12 mouse cellular contexts compared by ENCODE assay signal in genomic region chr19:45242348-45243263, GRCm38 (mm10). TPM values are rescaled to one million over a fixed set of nuclear protein-coding genes. Genes with fewer than 3 reads are reported as not detected.
DNase-seq lines count a peak whose midpoint lies in the region; ATAC-seq and TF ChIP-seq lines count a peak whose summit lies in the region.
"Had no signal": no experiment of that assay in that cellular context is flagged by ENCODE, and none has a peak within 500 bp of the region (broad histone marks: within the 10 kb centered on the region; RNA-seq: fewer than 3 reads in every experiment).

No protein-coding gene starts in this region.

- no peak overlapping the region for H3K27ac ChIP-seq in intestine, embryonic 14.5 days (ENCODE audit: low read depth)
- H3K27ac ChIP-seq in intestine, embryonic 16.5 days (ENCODE audit: low read length) = no peak overlapping the region
- no peak overlapping the region for H3K27ac ChIP-seq in hindbrain, embryonic 14.5 days
- H3K27ac ChIP-seq: stomach, embryonic 15.5 days had no signal

- no peaks in the 10 kb centered on the region for H3K9me3 ChIP-seq in intestine, embryonic 14.5 days (ENCODE audit: control insufficient read depth, low read length)
- H3K9me3 ChIP-seq in intestine, embryonic 16.5 days (ENCODE audit: control insufficient read depth, low read length) = no peaks in the 10 kb centered on the region
- peaks cover 11% of the 10 kb centered on the region for H3K9me3 ChIP-seq in E14TG2a.4 (ENCODE audit: low read length)
- no peaks in the 10 kb centered on the region for H3K9me3 ChIP-seq in hindbrain, embryonic 14.5 days (ENCODE audit: control insufficient read depth, low read length)
- H3K9me3 ChIP-seq: megakaryocyte, embryonic 14.5 days; stomach, embryonic 15.5 days had no signal

- WGBS in intestine, embryonic 14.5 days = 1% methylated on average over 23 of the region's 23 CpGs
- 1% methylated on average over 23 of the region's 23 CpGs for WGBS in intestine, embryonic 16.5 days
- WGBS in hindbrain, embryonic 14.5 days = 3% methylated on average over 23 of the region's 23 CpGs

- no peak overlapping the region for H3K4me3 ChIP-seq in intestine, embryonic 14.5 days (ENCODE audit: low read depth, low read length)
- H3K4me3 ChIP-seq in intestine, embryonic 16.5 days (ENCODE audit: low read length) = no peak overlapping the region
- H3K4me3 ChIP-seq in E14TG2a.4 (replicated peaks; ENCODE audit: low read length) = peak overlapping the region; percentile 27
- H3K4me3 ChIP-seq in hindbrain, embryonic 14.5 days (replicated peaks; ENCODE audit: low read length) = no peak overlapping the region
- H3K4me3 ChIP-seq: megakaryocyte, embryonic 14.5 days; stomach, embryonic 15.5 days had no signal

- no peak overlapping the region for H3K9ac ChIP-seq in intestine, embryonic 14.5 days (ENCODE audit: low read length)
- no peak overlapping the region for H3K9ac ChIP-seq in intestine, embryonic 16.5 days (ENCODE audit: low read depth, low read length)
- H3K9ac ChIP-seq in hindbrain, embryonic 14.5 days = 0 out of 2 replicates have a peak overlapping the region, but pooled peaks have one; percentile 1
- H3K9ac ChIP-seq: stomach, embryonic 15.5 days had no signal

- no peak for ATAC-seq in intestine, embryonic 14.5 days (replicated peaks; ENCODE audit: low FRiP score, low TSS enrichment, low read depth)
- no peak for ATAC-seq in intestine, embryonic 16.5 days
- no peak for ATAC-seq in hindbrain, embryonic 14.5 days (ENCODE audit: low FRiP score)

- peak; percentile 72 for DNase-seq in intestine, embryonic 14.5 days (ENCODE audit: low spot score)
- peak; percentile 64 for DNase-seq in brain, embryonic 14.5 days (ENCODE audit: low read depth)
- no peak for DNase-seq in hindbrain, embryonic 14.5 days (ENCODE audit: low spot score)
- DNase-seq in adrenal gland, adult 18-20 months (ENCODE audit: low spot score in 2 of 2) = no peak
- DNase-seq in adipocyte (ENCODE audit: low spot score) = no peak
- no peak for DNase-seq in spleen, adult 18-20 months
- DNase-seq: adrenal gland, postnatal 36 days had no signal

- H3K4me2 ChIP-seq in intestine, embryonic 14.5 days (ENCODE audit: low read length) = no peak overlapping the region
- H3K4me2 ChIP-seq in intestine, embryonic 16.5 days (ENCODE audit: low read depth, low read length) = no peak overlapping the region
- peak overlapping the region; percentile 18 for H3K4me2 ChIP-seq in hindbrain, embryonic 14.5 days (replicated peaks)
- H3K4me2 ChIP-seq: stomach, embryonic 15.5 days had no signal

- H3K27me3 ChIP-seq in intestine, embryonic 14.5 days (replicated peaks; ENCODE audit: control insufficient read depth, insufficient read depth, low read length) = peaks cover 84% of the 10 kb centered on the region
- H3K27me3 ChIP-seq in intestine, embryonic 16.5 days (replicated peaks; ENCODE audit: control insufficient read depth, insufficient read depth, low read length) = peaks cover 71% of the 10 kb centered on the region
- H3K27me3 ChIP-seq in E14TG2a.4 (ENCODE audit: insufficient read depth, low read length) = peaks cover 92% of the 10 kb centered on the region
- H3K27me3 ChIP-seq in hindbrain, embryonic 14.5 days (ENCODE audit: control insufficient read depth, insufficient read depth, low read length) = peaks cover 81% of the 10 kb centered on the region

- TF ChIP-seq POLR2A in brain, embryonic 14.5 days (IDR thresholded peaks at IDR 0.05; ENCODE audit: borderline replicate concordance, extremely low read depth, insufficient read depth, insufficient read length, poor library complexity, severe bottlenecking) = no peak

- H3K4me1 ChIP-seq in intestine, embryonic 14.5 days (replicated peaks; ENCODE audit: control insufficient read depth, insufficient read depth, low read length) = no peaks in the 10 kb centered on the region
- no peaks in the 10 kb centered on the region for H3K4me1 ChIP-seq in intestine, embryonic 16.5 days (ENCODE audit: control insufficient read depth, insufficient read depth, low read length)
- peaks cover 34% of the 10 kb centered on the region for H3K4me1 ChIP-seq in E14TG2a.4 (replicated peaks; ENCODE audit: low read depth, low read length)
- 0 out of 2 replicates have a peak, but pooled peaks cover 6% of the 10 kb centered on the region for H3K4me1 ChIP-seq in hindbrain, embryonic 14.5 days (replicated peaks; ENCODE audit: control insufficient read depth, insufficient read depth, low read length)

- H3K36me3 ChIP-seq in intestine, embryonic 14.5 days (ENCODE audit: control insufficient read depth, insufficient read depth, low read length) = no peaks in the 10 kb centered on the region
- H3K36me3 ChIP-seq in intestine, embryonic 16.5 days (ENCODE audit: control insufficient read depth, insufficient read depth, low read length) = no peaks in the 10 kb centered on the region
- no peaks in the 10 kb centered on the region for H3K36me3 ChIP-seq in E14TG2a.4 (ENCODE audit: insufficient read depth, low read length)
- no peaks in the 10 kb centered on the region for H3K36me3 ChIP-seq in hindbrain, embryonic 14.5 days (replicated peaks; ENCODE audit: control insufficient read depth, insufficient read depth)
- H3K36me3 ChIP-seq: stomach, embryonic 15.5 days had no signal

- TF ChIP-seq CTCF in E14TG2a.4 (conservative IDR thresholded peaks at IDR 0.05; ENCODE audit: low read length) = no peak
- no peak for TF ChIP-seq CTCF in brain, embryonic 14.5 days (IDR thresholded peaks at IDR 0.05; ENCODE audit: borderline replicate concordance, extremely low read depth, insufficient read depth, insufficient read length)

RNA-seq across cellular contexts. Expression of gene Lbx1, which starts 7.0 kb away (rescaled TPM):
- not detected in 2 replicates for polyA plus RNA-seq in intestine, embryonic 14.5 days (2014; fragmentation: Nextera tagmentation; extraction: Ambion mirVana)
- polyA plus RNA-seq in intestine, embryonic 16.5 days (2015; fragmentation: Nextera tagmentation; extraction: Ambion mirVana) = not detected in 2 replicates
- 0.97 and 8.4 TPM in 2 replicates for polyA plus RNA-seq in brain, embryonic 14.5 days (2012; rRNA removed)
- 18.5 and 20.4 TPM in 2 replicates for polyA plus RNA-seq in hindbrain, embryonic 14.5 days (2014; fragmentation: Nextera tagmentation; extraction: Ambion mirVana)
- under 1 TPM in 1 of 2 experiments, not detected in 1; 0.22 TPM for total RNA-seq in adrenal gland, adult 18-20 months (2021)
- polyA plus RNA-seq: frontal cortex, adult 2 months; stomach, embryonic 15.5 days had no signal

Comparison
In these comparisons a context has a peak if more than half of its experiments do, and no peak if none do; other contexts are left out.
1. DNase-seq: peak in intestine, embryonic 14.5 days (single experiment) and brain, embryonic 14.5 days (single experiment); none in hindbrain, embryonic 14.5 days (single experiment), adrenal gland, adult 18-20 months (0 of 2), adipocyte (single experiment) and spleen, adult 18-20 months (0 of 2).